Mouse (Mus musculus): ENCODE measurements around the gene Runx1.

- peak; percentile 67 for TF ChIP-seq CTCF (IDR thresholded peaks at IDR 0.05; ENCODE audit: low read depth)
- no peak for TF ChIP-seq EP300 (IDR thresholded peaks at IDR 0.05; ENCODE audit: low read depth)
Observed at GRCm38 (mm10) chr16:92827663-92828307, 1.8 kb upstream of the Runx1 start.

Data from liver, embryonic 14.5 days (tissue).